Mouse (Mus musculus) small intestine, adult 2 months (tissue): ENCODE results near the gene Sgsm1. TPM values are rescaled to one million over a fixed set of nuclear protein-coding genes. Genes with fewer than 3 reads are reported as not detected.

Experiments
- H3K27ac ChIP-seq: fragments of 200-500 bp; 2 replicates; pipeline ENCODE4 v1.5.1; 2012; ENCODE audit warnings: low read depth, low read length, control low read depth, inconsistent platforms; ENCODE audit not compliant: insufficient read depth
- H3K27me3 ChIP-seq: fragments of 200-500 bp; 2 replicates; pipeline ENCODE4 v1.6.1; 2012; ENCODE audit warnings: mild to moderate bottlenecking, moderate library complexity, low read length, inconsistent platforms; ENCODE audit not compliant: control insufficient read depth, insufficient read depth
- H3K36me3 ChIP-seq: fragments of 200-500 bp; 2 replicates; pipeline ENCODE4 v1.6.1; 2012; ENCODE audit warnings: mild to moderate bottlenecking, low read length, control low read depth, inconsistent platforms; ENCODE audit not compliant: control insufficient read depth, insufficient read depth
- H3K4me1 ChIP-seq: fragments of 200-500 bp; 2 replicates; pipeline ENCODE4 v1.6.1; 2012; ENCODE audit warnings: low read length, inconsistent platforms, mixed read lengths; ENCODE audit not compliant: control insufficient read depth, insufficient read depth, insufficient read length
- H3K4me3 ChIP-seq: fragments of 200-500 bp; 2 replicates; pipeline ENCODE4 v1.5.1; 2012; ENCODE audit warnings: low read depth, mild to moderate bottlenecking, control low read depth, inconsistent platforms, low read length, moderate library complexity
- CTCF ChIP-seq: fragments of 200-500 bp; IDR thresholded peaks from 2 replicates; pipeline ENCODE4 v1.5.1; 2012; ENCODE audit warnings: low read depth, mild to moderate bottlenecking, control low read depth, inconsistent platforms, low read length, moderate library complexity, mixed read lengths; ENCODE audit not compliant: insufficient replicate concordance, insufficient read length; ENCODE audit errors: extremely low read depth
- POLR2A ChIP-seq: fragments of 200-500 bp; IDR thresholded peaks from 2 replicates; pipeline ENCODE4 v1.6.1; 2012; ENCODE audit warnings: low read depth, mild to moderate bottlenecking, control low read depth, inconsistent platforms, low read length, moderate library complexity
- WGBS: fragments of 180-500 bp; shearing (Covaris S2); methylation state at CpG from one replicate; pipeline ENCODE4 v1.1.7; 2018; 5-methylcytosine and 5-hydroxymethylcytosine counted together
- polyA plus RNA-seq: library from polyadenylated mRNA; depleted of rRNA; stranded (reverse); fragments of >200 nt; gene quantifications from 2 replicates; pipeline ENCODE4 v1.2.3, GENCODE M21; 2012

Sgsm1 gene
- polyA plus RNA-seq, 1 experiment = 4.8 TPM

DNA sequence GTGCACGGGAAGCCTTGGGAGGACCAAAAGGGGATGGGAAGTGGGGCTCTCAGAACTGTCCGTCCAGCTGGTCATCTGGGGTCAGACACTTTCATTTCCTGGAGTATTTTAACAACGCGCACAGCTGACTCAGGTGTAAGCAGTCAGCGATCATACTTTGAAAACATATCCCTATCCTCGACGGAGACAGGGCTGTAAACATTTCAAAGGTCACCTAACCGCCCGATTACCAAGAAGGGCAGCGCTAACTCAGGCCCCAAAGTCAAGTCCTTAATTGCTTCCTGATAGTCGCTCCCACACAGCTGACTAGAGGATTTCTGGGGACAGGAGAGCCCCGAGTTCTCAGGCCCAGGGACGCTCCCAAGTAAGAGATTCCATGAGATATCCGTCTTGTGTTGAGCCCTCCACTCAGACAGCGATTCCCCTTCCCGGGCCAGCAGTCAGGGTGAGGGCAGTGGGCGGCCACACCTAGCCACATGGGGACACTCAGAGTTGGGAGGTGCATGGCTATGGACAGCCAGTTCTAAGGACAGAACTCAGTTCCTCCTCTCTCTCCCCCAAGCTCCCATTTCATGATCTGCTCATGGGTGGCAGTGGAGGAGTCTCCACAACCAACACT, 91.9 kb downstream of the Sgsm1 start:
- Histone ChIP-seq H3K27ac (peak overlapping the region; percentile 98), H3K27me3 (no peaks in the 10 kb centered on the region), H3K4me3 (peak overlapping the region; percentile 90), H3K36me3 (peaks cover 4% of the 10 kb centered on the region; the same call in 1 of the 2 replicates), H3K4me1 (peaks cover 24% of the 10 kb centered on the region)
- WGBS = 26% methylated on average over 17 of the region's 17 CpGs
- TF ChIP-seq CTCF (no peak), POLR2A (peak; percentile 40; the same call in 1 of the 2 replicates)

DNA sequence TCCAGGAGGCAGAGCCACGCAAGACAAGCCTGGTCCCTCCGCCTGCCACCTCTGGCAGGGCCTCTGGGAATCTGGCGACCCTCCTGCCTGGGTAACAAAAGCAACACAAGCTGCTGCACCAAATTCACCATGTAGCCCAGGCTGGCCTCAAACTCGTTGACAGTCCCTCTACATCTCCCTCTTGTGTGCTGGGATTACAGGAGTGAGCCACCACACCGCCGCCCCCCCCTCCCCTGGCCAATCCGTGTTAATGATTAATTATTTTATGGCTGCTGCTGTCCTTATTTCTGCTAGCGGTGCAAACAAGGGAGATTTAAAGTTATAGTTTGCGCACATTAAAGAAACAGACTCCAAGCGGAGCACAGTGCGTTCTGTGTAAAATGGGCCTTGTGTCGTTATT, 93.5 kb downstream of the Sgsm1 start:
- Histone ChIP-seq H3K4me1 (peaks cover 28% of the 10 kb centered on the region), H3K27ac (peak overlapping the region; percentile 81), H3K27me3 (no peaks in the 10 kb centered on the region), H3K4me3 (peak overlapping the region; percentile 90), H3K36me3 (peaks cover 16% of the 10 kb centered on the region)
- 32% methylated on average over 12 of the region's 12 CpGs for WGBS
- TF ChIP-seq CTCF (no peak), POLR2A (no peak)

- peaks cover 16% of the 10 kb centered on the region for H3K36me3 ChIP-seq
- H3K4me1 ChIP-seq = peaks cover 29% of the 10 kb centered on the region
- H3K27ac ChIP-seq = peak overlapping the region; percentile 81
- no peaks in the 10 kb centered on the region for H3K27me3 ChIP-seq
- TF ChIP-seq CTCF (no peak), POLR2A (no peak; the same call in 1 of the 2 replicates)
- WGBS = 31% methylated on average over 14 of the region's 14 CpGs
- H3K4me3 ChIP-seq = peak overlapping the region; percentile 90
These were observed 94.1 kb downstream of the Sgsm1 start for GRCm38 (mm10) chr5:113216328-113216960.

GRCm38 (mm10) chr5:113215610-113216011, 95.0 kb downstream of the Sgsm1 start:
- Histone ChIP-seq H3K4me3 (peak overlapping the region; percentile 90), H3K4me1 (peaks cover 30% of the 10 kb centered on the region), H3K27ac (no peak overlapping the region; the same call in 1 of the 2 replicates), H3K27me3 (no peaks in the 10 kb centered on the region), H3K36me3 (peaks cover 16% of the 10 kb centered on the region)
- TF ChIP-seq POLR2A = no peak; the same call in 1 of the 2 replicates
- no peak for TF ChIP-seq CTCF
- 79% methylated on average over 9 of the region's 9 CpGs for WGBS

DNA sequence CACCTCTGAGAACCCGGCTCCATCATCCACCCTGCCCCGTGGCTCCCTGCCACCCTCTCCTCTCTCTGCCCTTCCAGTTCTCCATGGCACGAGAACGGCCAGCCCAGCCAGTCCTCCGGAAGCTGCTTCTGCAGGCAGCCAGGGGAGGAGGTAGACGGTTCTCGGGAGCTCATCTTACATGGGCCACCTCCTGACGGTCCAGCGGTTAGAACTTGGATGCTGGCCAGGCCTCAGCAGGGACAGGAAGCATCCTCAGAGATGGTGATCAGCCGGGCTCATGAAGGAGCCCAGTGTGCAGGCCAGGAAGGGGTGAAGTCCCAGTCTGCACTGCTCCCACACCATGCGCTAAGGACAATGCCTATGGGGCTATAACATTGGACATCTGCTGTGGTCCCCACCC, 96.1 kb downstream of the Sgsm1 start:
- WGBS = 54% methylated on average over 11 of the region's 11 CpGs
- Histone ChIP-seq H3K27me3 (no peaks in the 10 kb centered on the region), H3K4me3 (peak overlapping the region; percentile 5; the same call in 1 of the 2 replicates), H3K27ac (no peak overlapping the region), H3K4me1 (peaks cover 38% of the 10 kb centered on the region), H3K36me3 (peaks cover 21% of the 10 kb centered on the region)
- TF ChIP-seq CTCF (no peak), POLR2A (no peak)

GRCm38 (mm10) chr5:113214041-113214440, 96.5 kb downstream of the Sgsm1 start:
- H3K4me1 ChIP-seq = peaks cover 41% of the 10 kb centered on the region
- no peak overlapping the region for H3K27ac ChIP-seq
- peak overlapping the region; percentile 5; the same call in 1 of the 2 replicates for H3K4me3 ChIP-seq
- H3K27me3 ChIP-seq = no peaks in the 10 kb centered on the region
- peaks cover 21% of the 10 kb centered on the region for H3K36me3 ChIP-seq
- WGBS = 88% methylated on average over 8 of the region's 8 CpGs
- TF ChIP-seq CTCF (no peak), POLR2A (no peak)

DNA sequence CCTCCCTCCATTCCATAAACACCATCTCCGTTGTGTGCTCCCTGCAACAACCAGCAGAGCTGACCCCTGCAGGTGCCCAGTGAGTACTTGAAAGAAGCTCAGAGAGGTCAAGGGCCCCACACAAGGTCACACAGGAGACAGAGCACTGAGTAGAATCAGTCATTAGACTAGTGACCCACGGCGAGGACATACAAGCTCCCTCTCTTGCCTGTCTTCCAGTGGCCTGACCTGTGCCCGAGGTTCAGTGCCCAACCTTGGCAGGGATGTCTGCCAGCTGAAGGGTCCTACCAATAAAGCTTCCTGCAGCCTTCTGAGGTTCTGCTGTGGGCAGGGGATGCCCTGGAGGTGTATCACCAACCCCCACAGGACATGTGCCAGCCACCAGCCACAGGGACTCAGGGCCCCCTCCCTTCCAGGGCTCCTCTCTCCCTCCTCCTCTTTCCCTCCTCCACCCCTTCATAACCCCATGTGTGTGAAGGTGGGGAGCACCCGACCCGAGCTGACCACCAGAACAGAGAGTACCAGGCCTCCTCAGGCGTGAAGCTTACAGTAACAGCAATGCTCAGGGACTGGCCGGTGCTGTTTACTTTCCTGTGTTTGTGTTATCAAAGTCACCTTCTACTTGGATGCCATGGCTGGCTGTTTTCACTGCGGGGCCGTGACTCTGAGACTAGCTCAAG, 98.3 kb downstream of the Sgsm1 start:
- TF ChIP-seq CTCF (no peak), POLR2A (no peak)
- Histone ChIP-seq H3K27ac (no peak overlapping the region), H3K36me3 (peaks cover 24% of the 10 kb centered on the region), H3K4me3 (no peak overlapping the region), H3K27me3 (no peaks in the 10 kb centered on the region), H3K4me1 (peaks cover 56% of the 10 kb centered on the region)
- 69% methylated on average over 10 of the region's 10 CpGs for WGBS
